Mouse (Mus musculus): Measurements from ENCODE around the gene Rcc2.
A peak's percentile ranks its signal among the peaks of the same experiment; 100 is the strongest.

DNA sequence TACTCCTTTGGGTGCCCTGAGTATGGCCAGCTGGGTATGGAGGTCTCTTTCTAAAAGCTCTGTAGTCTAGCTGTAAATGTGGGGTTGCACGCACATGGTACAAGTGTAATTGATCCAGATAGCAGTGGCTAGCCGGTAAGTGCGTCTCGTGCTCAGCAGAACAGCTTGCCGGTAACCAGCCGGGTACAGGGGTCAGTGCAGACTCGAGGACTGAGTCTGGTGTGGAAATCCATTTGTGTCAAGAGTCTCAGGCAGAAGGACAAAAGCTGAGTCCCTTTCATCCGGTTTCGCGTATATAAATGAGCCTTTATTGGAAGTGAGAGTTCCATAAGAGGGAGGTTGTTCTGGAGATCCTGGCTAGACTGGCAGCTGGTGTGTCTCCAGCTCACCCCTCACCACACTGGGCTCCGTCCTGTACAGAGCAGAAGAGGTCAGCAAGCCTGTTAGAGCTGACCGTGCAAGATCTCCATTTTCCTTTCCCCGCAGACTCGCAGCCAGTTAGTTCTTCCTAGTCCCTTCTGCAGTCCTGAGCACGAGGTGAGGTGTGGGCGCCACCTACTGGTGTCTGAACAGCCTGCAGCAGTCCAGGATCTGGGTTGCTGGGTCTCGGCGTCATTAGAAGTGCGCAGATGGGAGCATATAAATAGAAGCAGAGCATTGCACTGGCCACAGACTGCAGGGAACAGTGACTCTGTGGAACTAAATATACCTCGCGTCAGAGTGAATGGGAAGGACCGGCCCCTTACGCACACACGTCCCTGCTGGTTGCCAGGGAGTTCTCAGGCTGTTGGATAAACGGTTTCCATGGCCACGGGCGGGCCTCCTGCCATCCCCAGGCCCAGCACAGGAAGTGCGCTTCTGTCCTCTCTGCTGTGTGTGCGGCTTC lies 13.4 kb downstream of the Rcc2 start:
- TF ChIP-seq CTCF (conservative IDR thresholded peaks at IDR 0.05; ENCODE audit: low read length) (peak; percentile 87), NANOG (IDR thresholded peaks at IDR 0.05; ENCODE audit: borderline replicate concordance, low read length) (no peak), POU5F1 (IDR thresholded peaks at IDR 0.05; ENCODE audit: borderline replicate concordance, low read length) (no peak)
